Mouse (Mus musculus) ES-E14 (cell line): ENCODE measurements around the gene Stim2.

Source experiments
- HCFC1 ChIP-seq: IDR thresholded peaks from 2 replicates; pipeline ENCODE4 v1.6.1; 2012; ENCODE audit warnings: low read length, inconsistent platforms, borderline replicate concordance; ENCODE audit not compliant: insufficient read depth
- ZNF384 ChIP-seq: IDR thresholded peaks from 2 replicates; pipeline ENCODE4 v1.6.1; 2012; ENCODE audit warnings: low read depth, low read length, inconsistent platforms

- no peak for TF ChIP-seq HCFC1
- no peak for TF ChIP-seq ZNF384
These were observed 28.1 kb upstream of the Stim2 start for GRCm38 (mm10) chr5:53970178-53970577.
